Mouse (Mus musculus): ENCODE data around the gene Bace2. TPM values are rescaled to one million over a fixed set of nuclear protein-coding genes. Genes with fewer than 3 reads are reported as not detected.

Bace2 gene
- total and polyA plus RNA-seq, 3 experiments = not detected

- Histone ChIP-seq H3K4me3 (ENCODE audit: control insufficient read depth in 1 of 2, insufficient read depth in 1 of 2, low read depth in 2 of 2, low read length in 2 of 2) (no peak overlapping the region), H3K79me2 (ENCODE audit: control insufficient read depth, insufficient read depth, low read length, poor library complexity) (no peaks in the 10 kb centered on the region), H3K27me3 (ENCODE audit: control insufficient read depth in 1 of 2, insufficient read depth in 2 of 2, low read length in 2 of 2) (no peaks in the 10 kb centered on the region; a peak in 1 of 4 replicates), H3K4me1 (ENCODE audit: control insufficient read depth in 1 of 2, insufficient read depth in 2 of 2, low read length in 2 of 2) (no peaks in the 10 kb centered on the region), H3K9ac (ENCODE audit: control insufficient read depth, low read depth, low read length, poor library complexity, severe bottlenecking) (no peak overlapping the region), H3K36me3 (ENCODE audit: control insufficient read depth in 1 of 2, insufficient read depth in 2 of 2, low read length in 2 of 2) (no peaks in the 10 kb centered on the region), H3K27ac (ENCODE audit: control insufficient read depth, low read depth, low read length) (no peak overlapping the region), H3K9me3 (replicated peaks; ENCODE audit: insufficient read depth, low read length) (no peaks in the 10 kb centered on the region)
- no peak for DNase-seq (ENCODE audit: low read depth, low spot score)
- TF ChIP-seq TBP (IDR thresholded peaks at IDR 0.05; ENCODE audit: low read depth, low read length) (no peak), ELF1 (IDR thresholded peaks at IDR 0.05; ENCODE audit: low read depth, low read length) (no peak), BHLHE40 (IDR thresholded peaks at IDR 0.05; ENCODE audit: borderline replicate concordance, low read depth, low read length) (no peak), SMC3 (IDR thresholded peaks at IDR 0.05; ENCODE audit: low read depth, low read length) (no peak), CHD1 (IDR thresholded peaks at IDR 0.05; ENCODE audit: low read depth, low read length) (no peak), MAFK (IDR thresholded peaks at IDR 0.05; ENCODE audit: borderline replicate concordance, low read depth, low read length) (no peak), CHD2 (IDR thresholded peaks at IDR 0.05; ENCODE audit: low read length) (no peak), ETS1 (IDR thresholded peaks at IDR 0.05; ENCODE audit: low read depth, low read length) (no peak), POLR2AphosphoS5 (IDR thresholded peaks at IDR 0.05; ENCODE audit: borderline replicate concordance, low read depth, low read length) (no peak), MYC (IDR thresholded peaks at IDR 0.05; ENCODE audit: low read depth, low read length) (no peak), TCF12 (IDR thresholded peaks at IDR 0.05; ENCODE audit: low read depth, low read length) (no peak), MXI1 (IDR thresholded peaks at IDR 0.05; ENCODE audit: low read depth, low read length) (no peak), USF2 (IDR thresholded peaks at IDR 0.05; ENCODE audit: borderline replicate concordance in 1 of 2, insufficient read depth in 1 of 2, low read depth in 1 of 2, low read length in 2 of 2) (no peak), KAT2A (conservative IDR thresholded peaks at IDR 0.05; ENCODE audit: low read depth, low read length) (no peak)
These were observed 45.8 kb downstream of the Bace2 start for GRCm38 (mm10) chr16:97402213-97402785.

- H3K27ac ChIP-seq (ENCODE audit: control insufficient read depth, low read depth, low read length) = no peak overlapping the region
- no peak for DNase-seq (ENCODE audit: low read depth, low spot score)
- no peak overlapping the region for H3K9ac ChIP-seq (ENCODE audit: control insufficient read depth, low read depth, low read length, poor library complexity, severe bottlenecking)
- no peaks in the 10 kb centered on the region for H3K36me3 ChIP-seq (ENCODE audit: control insufficient read depth in 1 of 2, insufficient read depth in 2 of 2, low read length in 2 of 2)
- no peaks in the 10 kb centered on the region for H3K79me2 ChIP-seq (ENCODE audit: control insufficient read depth, insufficient read depth, low read length, poor library complexity)
- no peak overlapping the region for H3K4me3 ChIP-seq (ENCODE audit: control insufficient read depth in 1 of 2, insufficient read depth in 1 of 2, low read depth in 2 of 2, low read length in 2 of 2)
- no peaks in the 10 kb centered on the region; a peak in 1 of 4 replicates for H3K27me3 ChIP-seq (ENCODE audit: control insufficient read depth in 1 of 2, insufficient read depth in 2 of 2, low read length in 2 of 2)
- no peaks in the 10 kb centered on the region for H3K9me3 ChIP-seq (replicated peaks; ENCODE audit: insufficient read depth, low read length)
- TF ChIP-seq E2F4 (IDR thresholded peaks at IDR 0.05; ENCODE audit: borderline replicate concordance, low read depth, low read length) (no peak), BHLHE40 (IDR thresholded peaks at IDR 0.05; ENCODE audit: borderline replicate concordance, low read depth, low read length) (no peak), MYB (IDR thresholded peaks at IDR 0.05; ENCODE audit: low read depth, low read length) (no peak), MYC (IDR thresholded peaks at IDR 0.05; ENCODE audit: low read depth, low read length) (no peak), RCOR1 (IDR thresholded peaks at IDR 0.05; ENCODE audit: low read depth, low read length) (no peak), NELFE (IDR thresholded peaks at IDR 0.05; ENCODE audit: low read depth, low read length) (no peak), HCFC1 (IDR thresholded peaks at IDR 0.05; ENCODE audit: low read depth, low read length) (no peak), JUND (IDR thresholded peaks at IDR 0.05; ENCODE audit: low read depth, low read length) (no peak), NRF1 (IDR thresholded peaks at IDR 0.05; ENCODE audit: insufficient read depth, low read depth, low read length, poor library complexity, severe bottlenecking) (no peak), RAD21 (IDR thresholded peaks at IDR 0.05; ENCODE audit: low read depth, low read length) (no peak), MXI1 (IDR thresholded peaks at IDR 0.05; ENCODE audit: low read depth, low read length) (no peak), ETS1 (IDR thresholded peaks at IDR 0.05; ENCODE audit: low read depth, low read length) (no peak), UBTF (IDR thresholded peaks at IDR 0.05; ENCODE audit: borderline replicate concordance, insufficient read depth, low read depth, low read length) (no peak), SMC3 (IDR thresholded peaks at IDR 0.05; ENCODE audit: low read depth, low read length) (no peak), TBP (IDR thresholded peaks at IDR 0.05; ENCODE audit: low read depth, low read length) (no peak), ZMIZ1 (IDR thresholded peaks at IDR 0.05; ENCODE audit: low read depth, low read length) (no peak), MAX (IDR thresholded peaks at IDR 0.05; ENCODE audit: low read length) (no peak)
- H3K4me1 ChIP-seq (ENCODE audit: control insufficient read depth in 1 of 2, insufficient read depth in 2 of 2, low read length in 2 of 2) = no peaks in the 10 kb centered on the region
These were observed 49.0 kb downstream of the Bace2 start for GRCm38 (mm10) chr16:97405476-97406012.
